Mouse (Mus musculus) testis, adult 2 months (tissue): ENCODE measurements at regions not wholly inside any gene's neighbourhood (a gene's known extent, or its start where the extent isn't known, plus 50 kb on each side); places are given as distances from the start of the nearest gene placed in this dataset.

Experiments used
- CTCF ChIP-seq: fragments of 200-500 bp; IDR thresholded peaks from 2 replicates; pipeline ENCODE4 v1.5.1; 2012; ENCODE audit warnings: low read depth, mild to moderate bottlenecking, inconsistent platforms, low read length, moderate library complexity; ENCODE audit not compliant: control insufficient read depth, insufficient read depth, insufficient replicate concordance
- POLR2A ChIP-seq: fragments of 200-500 bp; IDR thresholded peaks from 2 replicates; pipeline ENCODE4 v1.6.1; 2012; ENCODE audit warnings: low read depth, mild to moderate bottlenecking, inconsistent platforms, low read length, moderate library complexity; ENCODE audit not compliant: control insufficient read depth

- TF ChIP-seq POLR2A = no peak
- TF ChIP-seq CTCF = no peak
Measured at GRCm38 (mm10) chr2:75455481-75455880, 203.6 kb upstream of the Hnrnpa3 start.
